Mouse (Mus musculus) intestine, embryonic 14.5 days (tissue): Measurements from ENCODE around the gene Gm609. TPM values are rescaled to one million over a fixed set of nuclear protein-coding genes. Genes with fewer than 3 reads are reported as not detected.

Source experiments
- ATAC-seq: fragments of 200-750 bp; cut with Nextera tagmentation; replicated peaks from 2 replicates; pipeline ENCODE4 v1.8.0; 2017; ENCODE audit warnings: low read depth, moderate number of reproducible peaks, moderate TSS enrichment, moderate library complexity; ENCODE audit not compliant: low FRiP score, low TSS enrichment
- DNase-seq: peaks from one replicate; pipeline ENCODE4 v3.0.0-alpha.2; 2018; ENCODE audit warnings: low spot score
- H3K27ac ChIP-seq: fragments of 300-500 bp; sonication (generic); 2 replicates; pipeline ENCODE4 v1.5.1; 2014; ENCODE audit warnings: low read depth, mild to moderate bottlenecking, control low read depth
- H3K27me3 ChIP-seq: fragments of 300-500 bp; sonication (generic); replicated peaks from 2 replicates; pipeline ENCODE4 v1.6.1; 2014; ENCODE audit warnings: low read length, control low read depth; ENCODE audit not compliant: control insufficient read depth, insufficient read depth
- H3K36me3 ChIP-seq: fragments of 300-500 bp; sonication (generic); 2 replicates; pipeline ENCODE4 v1.6.1; 2014; ENCODE audit warnings: low read length, control low read depth; ENCODE audit not compliant: control insufficient read depth, insufficient read depth
- H3K4me1 ChIP-seq: fragments of 300-500 bp; sonication (generic); replicated peaks from 2 replicates; pipeline ENCODE4 v1.6.1; 2014; ENCODE audit warnings: low read length, control low read depth, mixed read lengths; ENCODE audit not compliant: control insufficient read depth, insufficient read depth
- H3K4me2 ChIP-seq: fragments of 300-500 bp; sonication (generic); 2 replicates; pipeline ENCODE4 v1.6.1; 2014; ENCODE audit warnings: low read length
- H3K4me3 ChIP-seq: fragments of 300-500 bp; sonication (generic); 2 replicates; pipeline ENCODE4 v1.5.1; 2014; ENCODE audit warnings: low read depth, low read length, control low read depth, mixed read lengths
- H3K9ac ChIP-seq: fragments of 300-500 bp; sonication (generic); 2 replicates; pipeline ENCODE4 v1.6.1; 2014; ENCODE audit warnings: mild to moderate bottlenecking, low read length
- H3K9me3 ChIP-seq: fragments of 300-500 bp; sonication (generic); 2 replicates; pipeline ENCODE4 v1.6.1; 2016; ENCODE audit warnings: low read length, control low read depth; ENCODE audit not compliant: control insufficient read depth
- WGBS: fragments of 180-500 bp; shearing (Covaris S2); extraction: QIAGEN DNeasy Blood & Tissue Kit; methylation state at CpG from one replicate; pipeline ENCODE4 v1.1.7; 2014; 5-methylcytosine and 5-hydroxymethylcytosine counted together
- polyA plus RNA-seq: library from polyadenylated mRNA; unstranded; fragments of >200 nt; fragmentation: Nextera tagmentation; extraction: Ambion mirVana; gene quantifications from 2 replicates; pipeline ENCODE4 v1.2.1, GENCODE M21; 2014

Gene Gm609
- polyA plus RNA-seq, 1 experiment from 2014 or later = 1.5 TPM

DNA sequence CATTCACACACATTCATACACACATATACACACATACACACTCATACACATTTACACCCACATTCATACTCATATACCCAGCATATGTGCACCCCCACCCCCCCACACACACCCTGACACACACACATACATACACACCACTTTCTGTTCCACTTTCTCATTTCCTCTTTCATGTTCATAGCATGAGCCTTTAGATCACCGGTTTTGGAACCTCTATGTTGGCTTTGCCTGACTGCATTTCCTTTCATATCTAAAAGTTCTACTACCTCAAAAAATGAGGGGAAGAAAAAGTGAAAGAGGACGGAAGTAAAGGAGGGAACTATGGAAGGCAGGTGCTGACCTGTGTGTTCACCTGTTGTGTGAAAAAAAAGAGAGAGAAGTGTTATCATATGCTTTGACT lies 102.9 kb downstream of the Gm609 start:
- ATAC-seq = no peak
- Histone ChIP-seq H3K4me3 (no peak overlapping the region), H3K4me2 (no peak overlapping the region), H3K9ac (no peak overlapping the region), H3K27me3 (no peaks in the 10 kb centered on the region), H3K27ac (no peak overlapping the region), H3K36me3 (no peaks in the 10 kb centered on the region), H3K9me3 (no peaks in the 10 kb centered on the region), H3K4me1 (no peaks in the 10 kb centered on the region)
- WGBS = 80% methylated on average over 2 of the region's 2 CpGs
- no peak for DNase-seq

DNA sequence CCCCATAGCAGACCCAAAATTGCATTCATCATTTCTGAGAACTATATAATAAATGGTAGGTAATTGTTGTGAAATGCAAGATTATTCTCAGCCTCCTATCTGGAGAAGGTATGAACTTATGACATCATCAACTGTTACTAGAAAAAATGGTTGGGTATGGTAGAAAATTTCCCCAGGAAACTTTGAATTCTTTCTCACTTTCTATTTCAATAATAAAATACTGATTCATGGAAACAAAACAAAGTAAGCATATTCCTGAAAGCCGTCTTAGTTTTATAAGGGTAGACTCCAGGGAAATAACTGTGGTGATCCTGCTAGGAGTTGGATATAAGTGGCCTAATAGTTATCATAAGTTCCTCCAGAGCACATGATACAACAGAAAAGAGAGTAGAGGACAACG lies 103.7 kb downstream of the Gm609 start:
- Histone ChIP-seq H3K36me3 (no peaks in the 10 kb centered on the region), H3K4me1 (no peaks in the 10 kb centered on the region), H3K4me2 (no peak overlapping the region), H3K27ac (no peak overlapping the region), H3K4me3 (no peak overlapping the region), H3K9me3 (no peaks in the 10 kb centered on the region), H3K9ac (no peak overlapping the region), H3K27me3 (no peaks in the 10 kb centered on the region)
- whole genome bisulfite sequencing = 86% methylated on average over 2 of the region's 2 CpGs
- ATAC-seq (no peak), DNase-seq (no peak)

DNA sequence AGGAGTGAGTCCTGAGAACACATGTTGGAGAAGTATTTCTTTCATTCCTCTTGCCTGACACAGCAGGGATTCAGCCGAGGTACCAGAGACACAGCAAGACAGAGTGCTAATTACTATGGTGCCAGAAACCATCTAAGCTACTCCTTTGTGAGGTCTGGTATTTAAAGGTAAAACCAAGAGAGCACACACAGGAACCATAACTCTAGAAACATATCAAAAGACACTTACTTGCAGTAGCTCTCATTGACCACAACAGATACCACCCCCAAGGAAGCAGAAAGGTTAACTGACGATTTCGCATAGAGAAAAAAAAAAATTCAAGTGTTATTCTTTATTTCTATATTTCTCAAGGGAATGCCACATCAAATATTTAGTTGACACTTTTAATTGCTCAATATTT lies 111.0 kb downstream of the Gm609 start:
- Histone ChIP-seq H3K4me3 (no peak overlapping the region), H3K9me3 (no peaks in the 10 kb centered on the region), H3K4me1 (no peaks in the 10 kb centered on the region; the same call in 1 of the 2 replicates), H3K27ac (no peak overlapping the region), H3K36me3 (no peaks in the 10 kb centered on the region), H3K4me2 (no peak overlapping the region), H3K27me3 (no peaks in the 10 kb centered on the region), H3K9ac (no peak overlapping the region)
- ATAC-seq = no peak
- 77% methylated on average over 3 of the region's 3 CpGs for WGBS
- no peak for DNase-seq

DNA sequence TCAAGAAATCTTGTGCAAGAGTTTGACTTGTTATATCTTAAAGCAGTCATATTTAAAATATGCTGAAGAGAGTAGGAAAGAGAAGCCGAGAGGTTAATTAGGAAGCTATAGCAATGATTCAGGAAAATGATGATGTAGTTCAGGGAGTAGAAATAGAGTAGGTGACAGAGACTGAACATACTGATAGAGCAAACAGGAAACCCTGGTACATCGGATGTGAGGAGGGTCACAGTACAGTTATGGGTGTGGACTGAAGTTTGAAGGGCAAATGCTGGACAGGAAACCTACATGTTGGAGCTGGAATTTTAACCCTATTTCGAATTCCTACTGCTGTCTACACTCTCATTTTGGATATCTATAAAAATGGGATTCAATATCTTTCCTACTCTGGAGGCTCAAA lies 113.8 kb downstream of the Gm609 start:
- 78% methylated on average over 3 of the region's 3 CpGs for WGBS
- no peaks in the 10 kb centered on the region for H3K36me3 ChIP-seq
- H3K27ac ChIP-seq = no peak overlapping the region
- no peak overlapping the region for H3K4me2 ChIP-seq
- H3K27me3 ChIP-seq = no peaks in the 10 kb centered on the region
- ATAC-seq (no peak), DNase-seq (no peak)
- no peaks in the 10 kb centered on the region; the same call in 1 of the 2 replicates for H3K4me1 ChIP-seq
- no peaks in the 10 kb centered on the region for H3K9me3 ChIP-seq
- H3K4me3 ChIP-seq = no peak overlapping the region
- H3K9ac ChIP-seq = no peak overlapping the region

DNA sequence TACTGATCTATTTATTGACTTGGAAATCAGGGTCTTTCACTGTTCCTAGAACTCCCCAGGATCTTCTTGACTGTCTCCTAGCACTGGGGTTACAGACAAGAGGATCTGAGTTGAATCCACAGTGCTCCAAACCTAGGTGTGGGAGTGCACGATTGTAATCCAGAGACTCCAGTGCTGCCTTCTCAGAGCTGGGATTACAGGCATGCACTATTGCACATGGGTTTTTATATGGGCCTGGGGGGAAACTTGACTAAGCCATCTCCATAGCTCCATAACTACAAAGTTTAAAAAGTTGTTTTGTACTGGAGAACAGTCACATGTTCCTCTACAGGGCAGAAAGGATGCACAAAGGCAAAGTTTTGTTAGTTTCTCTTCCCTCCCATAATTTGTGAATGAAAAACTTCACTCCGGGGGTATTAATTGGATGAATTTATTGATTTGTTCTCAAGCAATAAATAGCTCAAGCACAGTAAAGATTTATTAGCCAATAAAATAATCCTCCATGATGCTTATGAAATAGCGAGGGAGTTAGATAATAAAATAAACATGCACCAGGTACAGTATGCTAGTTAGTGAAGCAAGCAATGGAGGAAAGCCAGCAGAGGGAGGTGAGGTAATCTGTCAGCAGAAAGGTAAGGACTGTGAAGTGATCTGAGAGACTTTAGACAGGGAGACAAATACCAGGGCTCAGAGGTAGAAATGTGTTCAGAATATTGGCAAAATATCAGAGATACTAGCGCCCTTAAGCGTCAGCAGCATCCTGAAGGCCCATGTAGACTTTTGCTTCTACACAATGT lies 114.4 kb downstream of the Gm609 start:
- Histone ChIP-seq H3K27me3 (no peaks in the 10 kb centered on the region), H3K4me3 (no peak overlapping the region), H3K9ac (no peak overlapping the region), H3K4me1 (no peaks in the 10 kb centered on the region; the same call in 1 of the 2 replicates), H3K36me3 (no peaks in the 10 kb centered on the region), H3K9me3 (no peaks in the 10 kb centered on the region), H3K4me2 (no peak overlapping the region), H3K27ac (no peak overlapping the region)
- 74% methylated on average over 5 of the region's 5 CpGs for WGBS
- no peak for DNase-seq
- ATAC-seq = no peak

DNA sequence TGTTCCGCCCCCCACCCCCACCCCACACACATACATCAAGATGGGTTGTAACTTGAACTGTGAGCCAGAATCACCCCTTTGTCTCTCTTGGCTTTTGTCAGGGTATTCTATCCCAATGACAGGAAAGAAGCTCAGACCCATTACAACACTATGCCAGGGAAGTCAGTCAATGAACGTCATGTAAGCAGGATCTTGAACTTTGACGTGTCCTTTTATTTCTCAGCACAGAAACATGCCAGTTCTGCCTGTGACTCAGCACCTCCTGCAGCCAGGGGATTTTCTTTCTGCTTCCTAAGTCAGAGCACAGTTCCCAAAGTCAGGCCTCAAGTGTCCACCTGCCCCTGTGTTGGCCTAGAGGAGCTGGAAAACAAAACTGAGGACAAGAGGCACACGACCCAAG lies 115.4 kb downstream of the Gm609 start:
- Histone ChIP-seq H3K27me3 (no peaks in the 10 kb centered on the region), H3K9ac (no peak overlapping the region), H3K27ac (no peak overlapping the region), H3K4me3 (no peak overlapping the region), H3K36me3 (no peaks in the 10 kb centered on the region), H3K4me2 (no peak overlapping the region), H3K9me3 (no peaks in the 10 kb centered on the region), H3K4me1 (no peaks in the 10 kb centered on the region; the same call in 1 of the 2 replicates)
- no peak for DNase-seq
- WGBS = 92% methylated on average over 4 of the region's 4 CpGs
- ATAC-seq = no peak

DNA sequence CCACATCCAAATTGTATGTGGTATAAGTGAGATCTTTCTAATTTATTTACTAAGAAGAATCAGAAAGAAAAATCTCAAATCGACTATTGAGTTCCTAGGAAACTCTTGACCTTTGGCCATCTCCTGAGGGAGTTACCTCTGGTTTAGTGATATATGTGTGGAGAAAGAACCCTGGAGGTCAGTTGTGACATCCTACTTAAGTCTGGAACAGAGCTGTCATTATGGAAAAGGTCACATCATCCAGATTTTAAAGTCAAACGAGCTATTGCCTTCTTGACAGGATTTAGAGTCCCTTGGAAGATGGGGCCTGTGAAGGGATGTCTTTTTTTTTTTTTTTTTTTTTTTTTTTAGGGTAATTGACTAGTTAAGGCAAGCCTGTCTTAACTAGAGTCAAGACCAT lies 116.0 kb downstream of the Gm609 start:
- Histone ChIP-seq H3K4me2 (no peak overlapping the region), H3K27me3 (no peaks in the 10 kb centered on the region), H3K4me1 (no peaks in the 10 kb centered on the region), H3K9me3 (no peaks in the 10 kb centered on the region), H3K4me3 (no peak overlapping the region), H3K27ac (no peak overlapping the region), H3K9ac (no peak overlapping the region), H3K36me3 (no peaks in the 10 kb centered on the region)
- 57% methylated on average over 2 of the region's 2 CpGs for WGBS
- DNase-seq (no peak), ATAC-seq (no peak)

DNA sequence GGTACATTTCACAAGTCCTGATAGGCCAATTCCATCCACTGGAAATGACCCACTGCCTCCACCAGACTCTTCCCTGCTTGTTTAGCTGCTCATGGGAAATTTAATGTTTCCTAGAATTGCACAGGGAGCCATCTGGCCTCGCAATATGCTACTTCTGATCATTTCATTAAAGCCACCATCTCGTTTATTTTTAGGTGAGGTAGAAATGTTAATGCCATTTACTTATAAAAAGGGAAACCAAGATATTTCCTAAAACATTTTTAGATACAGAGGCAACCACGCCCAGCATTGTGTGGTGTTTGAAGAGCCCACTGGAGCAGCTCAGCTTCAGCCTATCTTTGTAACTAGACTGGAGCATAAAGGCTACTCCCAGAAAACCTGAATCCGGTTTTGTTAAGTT lies 116.5 kb downstream of the Gm609 start:
- 82% methylated on average over 4 of the region's 4 CpGs for WGBS
- H3K4me3 ChIP-seq = no peak overlapping the region
- no peaks in the 10 kb centered on the region for H3K27me3 ChIP-seq
- no peak overlapping the region for H3K27ac ChIP-seq
- H3K4me2 ChIP-seq = no peak overlapping the region
- no peak overlapping the region for H3K9ac ChIP-seq
- no peaks in the 10 kb centered on the region for H3K4me1 ChIP-seq
- H3K9me3 ChIP-seq = no peaks in the 10 kb centered on the region
- DNase-seq (no peak), ATAC-seq (no peak)
- H3K36me3 ChIP-seq = no peaks in the 10 kb centered on the region
